Mouse (Mus musculus): ENCODE data around the gene Frem2.

GRCm38 (mm10) chr3:53478419-53479046, 178.6 kb downstream of the Frem2 start:
- TF ChIP-seq TAL1 (IDR thresholded peaks at IDR 0.05; ENCODE audit: low read length) (no peak), GATA1 (IDR thresholded peaks at IDR 0.05; ENCODE audit: low read length) (no peak)

Measured in erythroblast, embryonic 14.5 days (primary cell).